Mouse (Mus musculus) T-cell, adult 2 months (primary cell): Measurements from ENCODE around the gene Gm9507.
"Not testable (repeated sequence)": the region's sequence is repeated elsewhere in the genome, so short reads cannot be mapped to it uniquely, and the experiment has no call there.

Experiments
- DNase-seq: peaks from one replicate; pipeline ENCODE4 v3.0.0; 2022; ENCODE audit warnings: low spot score

Gene Gm9507

DNA sequence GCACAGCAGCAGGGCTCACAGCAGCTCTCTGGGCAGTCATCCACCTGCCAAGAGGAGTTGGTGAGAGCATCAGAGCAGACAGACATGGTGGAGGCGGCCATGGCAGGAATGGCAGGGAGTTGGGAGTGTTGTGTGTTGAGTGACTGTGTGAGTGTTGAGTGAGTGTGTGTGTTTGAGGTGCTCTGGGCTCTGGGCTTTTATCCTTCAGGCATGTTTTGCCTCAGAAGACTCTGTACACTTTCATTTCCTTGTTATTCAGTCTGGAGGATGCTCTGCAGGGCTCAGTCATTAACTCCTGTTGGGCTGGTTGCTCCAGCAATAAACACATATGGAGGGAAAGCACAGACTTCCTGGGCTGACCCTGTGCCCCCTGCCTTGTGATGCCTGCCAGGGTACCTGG is 40.4 kb downstream of the Gm9507 start, which contains the start of gene Gm3238:
Gene Gm3238, minus strand, starts transcription at position 101 of the 400 bp plus-strand sequence.
- DNase-seq = not testable (repeated sequence)

DNA sequence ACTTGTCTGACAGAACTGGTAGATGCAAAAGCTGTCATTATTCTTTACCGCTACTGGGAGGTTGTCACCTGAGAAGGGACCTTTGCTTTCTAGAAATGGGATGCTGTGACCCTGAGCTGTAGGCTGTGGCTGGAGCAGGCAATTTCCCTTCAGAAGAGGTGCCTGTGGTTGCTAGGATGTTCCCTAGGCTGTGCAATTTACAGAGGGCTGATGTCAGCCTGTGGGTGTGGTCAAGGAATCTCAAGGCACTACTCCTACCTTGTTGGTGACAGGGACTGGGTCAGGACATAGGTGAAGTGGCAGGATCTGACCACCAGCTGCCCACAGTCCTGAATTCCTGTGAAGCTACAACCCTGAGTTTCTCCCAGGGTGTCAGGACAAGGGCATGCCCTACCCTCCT is 41.9 kb downstream of the Gm9507 start:
- no peak for DNase-seq
